Mouse (Mus musculus) cerebellum, adult 11-12 months (tissue): Measurements from ENCODE around the gene Rnf43.

Experiments used
- DNase-seq: peaks from one replicate; pipeline ENCODE4 v3.0.0; 2022

Rnf43 gene

DNA sequence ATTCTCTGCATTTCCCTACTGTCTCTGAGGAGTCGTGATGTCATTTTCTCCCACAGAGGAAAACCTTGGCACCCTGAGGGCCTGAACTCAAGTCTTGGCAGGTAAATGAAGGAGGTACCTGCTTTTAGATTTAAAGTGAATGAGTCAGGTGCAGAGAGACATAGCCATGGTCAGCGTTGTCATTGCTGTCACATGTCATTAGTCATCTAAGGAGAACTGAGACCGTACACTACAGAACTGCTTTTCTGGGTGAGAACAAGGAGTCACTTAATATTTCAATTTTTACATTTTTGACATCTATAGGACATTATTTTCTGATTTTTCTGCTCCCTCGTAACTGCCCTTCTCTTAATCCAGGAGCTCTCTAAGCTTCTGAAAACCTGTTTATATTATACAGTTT, 16.0 kb downstream of the Rnf43 start:
- no peak for DNase-seq

DNA sequence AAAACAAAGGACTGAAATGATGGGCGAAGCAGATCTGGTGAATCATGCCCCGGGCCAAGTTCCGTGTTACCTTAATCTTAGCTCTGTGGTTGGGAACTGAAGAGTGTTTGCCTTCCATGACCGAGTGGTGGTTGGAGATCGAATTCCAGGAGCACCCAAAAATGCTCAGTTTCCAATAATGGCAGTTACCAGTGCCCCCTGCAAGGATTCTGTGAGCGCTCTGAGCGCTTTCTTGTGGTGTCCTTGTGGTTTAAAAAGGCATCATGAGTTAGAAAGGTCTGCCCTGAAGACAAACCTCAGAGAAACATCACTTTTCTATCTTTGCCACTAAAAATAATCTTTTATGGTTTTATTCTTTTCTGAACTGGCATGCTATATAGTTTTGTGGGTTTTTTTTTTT, 16.5 kb downstream of the Rnf43 start:
- no peak for DNase-seq

DNA sequence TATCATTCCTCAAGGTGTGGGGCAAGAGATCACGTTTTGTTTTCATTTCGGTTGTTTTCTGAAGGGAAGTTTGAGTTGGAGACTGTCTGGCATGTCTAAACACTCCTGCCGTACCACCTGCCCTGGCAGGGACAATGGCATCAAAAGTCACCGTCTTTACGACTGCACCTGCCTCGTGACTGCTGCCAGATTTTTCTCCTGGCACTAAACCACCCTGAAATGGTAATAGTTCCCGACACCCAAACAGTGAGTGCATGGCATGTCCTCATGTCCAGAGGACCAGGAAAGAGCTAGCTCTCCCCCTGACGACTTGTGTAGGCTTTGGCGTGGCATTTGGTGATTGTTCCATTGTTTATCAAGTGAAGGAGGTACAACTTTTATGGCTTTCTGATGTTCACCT, 18.3 kb downstream of the Rnf43 start:
- no peak for DNase-seq

- no peak for DNase-seq
Observed at GRCm38 (mm10) chr11:87682096-87682495, 19.6 kb downstream of the Rnf43 start.

- no peak for DNase-seq
Observed at GRCm38 (mm10) chr11:87682838-87683571, 20.5 kb downstream of the Rnf43 start.

- DNase-seq = no peak
Observed at GRCm38 (mm10) chr11:87686407-87686806, 23.9 kb downstream of the Rnf43 start.

- no peak for DNase-seq
Observed at GRCm38 (mm10) chr11:87687246-87688225, 25.0 kb downstream of the Rnf43 start.

DNA sequence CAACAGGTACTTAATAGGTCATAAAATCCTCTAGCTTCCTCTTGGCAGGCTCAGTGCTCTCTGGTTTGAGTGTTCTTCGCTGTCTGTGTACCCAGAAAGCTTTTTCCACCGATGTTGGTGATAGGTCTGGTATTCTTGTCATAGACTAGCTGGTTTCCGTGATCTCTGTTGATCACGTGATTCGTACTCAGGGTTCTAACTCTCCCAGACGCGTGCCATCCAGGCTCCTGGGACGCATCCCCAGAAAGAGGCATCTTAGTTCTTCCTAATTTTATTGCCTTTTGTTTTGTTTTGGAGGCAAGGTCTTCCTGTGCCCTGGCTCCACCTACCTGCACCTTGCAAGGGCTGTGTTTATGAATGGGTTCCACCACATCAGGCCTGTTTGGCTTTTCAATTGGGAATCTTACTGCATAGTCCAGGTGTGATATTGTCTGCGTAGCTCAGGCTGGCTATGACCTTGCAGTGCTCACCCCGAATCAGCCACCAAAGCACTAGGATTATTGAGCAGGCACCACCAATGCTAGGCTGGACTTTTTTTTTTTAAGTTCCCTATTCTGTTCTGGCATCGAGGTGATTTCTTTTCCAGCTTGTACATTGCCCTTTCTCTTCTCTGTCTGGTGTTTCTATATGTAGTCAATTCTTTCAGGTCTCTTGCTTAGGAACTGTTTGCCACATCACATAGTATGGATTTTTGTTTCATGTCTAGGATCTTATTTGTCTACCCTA, 26.1 kb downstream of the Rnf43 start:
- DNase-seq = no peak

- no peak for DNase-seq
Observed at GRCm38 (mm10) chr11:87689402-87689808, 26.9 kb downstream of the Rnf43 start.

DNA sequence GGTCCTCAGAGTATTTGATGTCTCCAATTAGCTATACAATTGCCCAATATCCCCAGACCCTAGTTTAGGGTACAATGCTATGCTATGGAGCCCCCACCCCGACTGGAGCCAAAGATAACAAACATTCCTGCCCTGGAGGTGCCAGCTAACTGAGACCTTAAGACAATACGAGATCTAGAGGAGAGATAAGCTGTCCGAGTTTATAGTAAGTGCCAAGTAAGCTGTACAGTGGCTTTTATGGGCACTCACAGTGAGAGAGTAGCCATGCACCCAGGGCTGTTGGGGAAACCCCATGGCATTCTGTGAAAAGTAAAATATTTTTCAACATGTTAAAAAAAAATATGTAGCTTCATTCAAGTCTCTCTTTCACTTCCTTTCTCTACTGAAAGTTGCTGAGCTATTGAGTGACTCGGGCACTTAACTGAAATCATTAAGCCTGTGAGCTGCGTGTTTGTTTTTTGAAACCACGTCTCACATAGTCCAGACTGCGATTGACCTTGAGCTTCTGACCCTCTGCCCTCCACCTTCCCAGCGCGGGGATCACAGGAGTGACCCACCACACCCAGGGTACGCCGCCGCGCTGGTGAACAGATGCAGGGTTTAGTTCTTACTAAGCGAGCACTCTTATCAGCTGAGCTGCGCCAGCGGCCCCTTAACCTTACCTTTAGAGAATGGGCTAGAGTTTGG, 27.7 kb downstream of the Rnf43 start:
- no peak for DNase-seq

DNA sequence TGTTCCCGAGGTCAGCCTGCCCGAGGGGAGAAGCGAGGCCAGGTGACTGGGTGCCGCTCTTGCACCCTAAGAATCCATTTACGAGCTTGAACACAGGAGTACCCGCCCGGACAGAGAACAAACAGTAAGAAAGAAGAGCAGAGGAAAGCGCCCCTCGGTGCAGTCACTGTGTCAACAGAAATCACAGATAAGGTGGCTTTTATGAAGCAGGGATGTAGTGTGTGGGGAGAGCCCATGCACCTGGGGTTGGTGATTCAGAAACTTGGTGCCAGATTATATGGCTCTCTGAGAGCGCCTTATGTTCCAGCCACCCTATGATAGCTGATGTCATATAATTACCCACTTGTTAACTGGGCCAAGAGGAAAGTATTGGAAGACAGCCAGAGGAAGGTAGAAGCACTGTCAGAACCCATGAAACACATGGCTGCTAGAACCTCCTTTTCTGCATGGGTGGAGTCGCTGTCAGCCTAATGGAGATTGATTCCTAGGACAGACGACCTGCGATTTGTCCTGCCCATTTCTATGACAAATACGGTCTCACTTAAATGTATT, 34.7 kb downstream of the Rnf43 start:
- no peak for DNase-seq

DNA sequence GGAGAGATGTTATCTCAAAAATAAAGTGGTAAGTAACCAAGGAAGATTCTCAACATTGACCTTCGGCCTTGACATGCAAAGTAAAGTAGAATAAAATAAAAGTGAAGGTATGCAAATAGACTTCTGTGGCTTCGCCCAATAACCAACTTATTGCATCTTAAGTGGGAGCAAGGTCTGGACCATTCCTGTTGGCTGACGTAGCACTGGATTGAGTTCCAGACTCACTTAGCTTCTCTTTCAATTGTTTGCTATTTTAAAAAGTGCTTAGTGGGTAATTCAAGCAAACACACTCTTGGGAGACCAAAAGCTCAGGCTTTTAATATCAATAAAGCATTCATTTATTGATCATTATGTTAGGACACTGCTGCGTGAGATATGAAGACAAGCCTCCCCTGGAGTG, 35.6 kb downstream of the Rnf43 start:
- no peak for DNase-seq

DNA sequence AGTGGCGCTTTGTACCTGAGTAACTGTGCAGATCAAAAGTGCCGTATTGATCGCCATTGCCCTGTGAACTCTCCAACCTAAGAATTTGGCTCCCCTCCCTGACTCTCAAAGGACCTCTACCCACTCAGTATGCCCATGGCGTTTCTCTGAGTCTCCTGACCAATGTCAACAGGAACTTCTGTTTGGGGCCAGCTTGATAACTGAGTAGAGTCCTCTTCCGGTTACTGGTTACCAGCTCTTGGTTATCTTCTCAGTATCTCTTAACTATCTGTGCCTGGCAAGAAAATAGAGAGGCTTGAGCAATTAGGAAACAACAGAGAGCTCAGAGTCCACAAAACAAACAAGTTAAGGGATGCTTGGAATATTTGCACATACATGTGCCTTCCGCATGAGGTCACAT, 38.6 kb downstream of the Rnf43 start:
- DNase-seq = no peak

GRCm38 (mm10) chr11:87701877-87702620, 39.5 kb downstream of the Rnf43 start:
- DNase-seq = no peak

GRCm38 (mm10) chr11:87703654-87704053, 41.1 kb downstream of the Rnf43 start:
- DNase-seq = no peak

GRCm38 (mm10) chr11:87704289-87704688, 41.8 kb downstream of the Rnf43 start:
- DNase-seq = no peak

- DNase-seq = no peak
Observed at GRCm38 (mm10) chr11:87707570-87707969, 45.0 kb downstream of the Rnf43 start.

GRCm38 (mm10) chr11:87708979-87709378, 46.5 kb downstream of the Rnf43 start:
- no peak for DNase-seq

DNA sequence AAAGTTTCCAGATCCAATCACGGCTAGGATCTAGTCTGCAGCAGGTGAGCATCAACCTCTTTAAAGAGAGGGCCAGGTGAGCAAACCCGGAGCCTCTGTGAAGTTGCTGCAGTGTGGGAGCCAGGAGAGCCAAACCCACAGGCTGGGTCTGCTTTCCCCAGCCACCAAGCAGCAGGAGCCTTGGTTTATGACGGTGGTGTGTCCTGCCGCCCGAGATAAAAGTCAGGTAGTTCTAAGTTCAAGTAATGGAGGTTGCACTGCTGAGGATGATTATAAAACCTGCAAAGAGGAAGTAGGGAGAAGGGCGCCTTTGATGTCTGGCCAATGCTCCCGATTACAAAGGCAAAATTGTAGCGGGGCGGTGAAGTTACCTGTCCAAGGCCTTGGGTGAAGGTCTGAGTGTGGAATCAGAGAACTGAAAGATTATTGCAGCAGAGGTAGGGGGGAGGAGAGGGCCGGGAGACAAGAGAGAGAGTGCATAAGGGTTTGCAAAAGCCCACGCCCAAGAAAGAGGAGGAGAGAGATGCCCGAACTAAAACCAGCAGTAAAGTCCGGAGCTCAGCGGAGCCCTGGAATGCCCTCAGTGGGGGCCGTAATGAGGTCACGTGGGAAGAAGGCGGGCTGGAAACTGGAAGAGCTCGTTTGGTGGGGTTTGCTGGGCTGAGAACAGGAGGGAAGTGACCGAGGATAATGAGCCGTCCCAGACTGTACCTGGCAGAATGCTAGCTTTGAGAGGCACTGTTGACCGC, 47.2 kb downstream of the Rnf43 start:
- DNase-seq = no peak

DNA sequence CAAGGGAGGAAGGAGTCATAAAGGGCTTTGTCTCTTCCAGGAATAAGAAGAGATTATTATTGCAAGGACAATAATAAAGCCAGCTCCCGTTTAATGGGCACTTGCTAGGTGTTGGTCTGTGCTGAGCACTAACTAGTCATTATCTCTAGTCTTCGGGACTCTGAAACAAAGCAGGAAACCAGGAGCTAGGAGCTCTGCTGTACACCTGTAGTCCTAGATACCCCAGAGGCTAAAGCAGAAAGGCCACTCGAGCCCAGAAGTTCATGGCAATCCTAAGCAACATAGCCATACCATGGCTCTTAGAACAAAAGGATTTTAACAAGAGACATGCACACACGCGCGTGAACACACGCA, 47.7 kb downstream of the Rnf43 start:
- no peak for DNase-seq

GRCm38 (mm10) chr11:87712188-87712587, 49.7 kb downstream of the Rnf43 start:
- DNase-seq = no peak
